Mouse (Mus musculus) liver, postnatal 0 days (tissue): ENCODE data around the gene Lrg1.

ENCODE experiments used
- CTCF ChIP-seq: sonication (generic); IDR thresholded peaks from 2 replicates; pipeline ENCODE4 v1.5.1; 2016; ENCODE audit warnings: antibody characterized with exemption, low read depth
- EP300 ChIP-seq: IDR thresholded peaks from 2 replicates; pipeline ENCODE4 v1.6.1; 2016; ENCODE audit warnings: antibody characterized with exemption, low read depth, mild to moderate bottlenecking

GRCm38 (mm10) chr17:56074097-56074826, 47.5 kb downstream of the Lrg1 start:
- TF ChIP-seq CTCF (no peak), EP300 (no peak)
